Mouse (Mus musculus): ENCODE measurements at regions not wholly inside any gene's neighbourhood (a gene's known extent, or its start where the extent isn't known, plus 50 kb on each side); places are given as distances from the start of the nearest gene placed in this dataset.

- no peak for DNase-seq (ENCODE audit: low spot score)
- H3K9me3 ChIP-seq (replicated peaks), result no peaks in the 10 kb centered on the region
- H3K4me3 ChIP-seq, result no peak overlapping the region
- H3K36me3 ChIP-seq, result no peaks in the 10 kb centered on the region
- no peaks in the 10 kb centered on the region for H3K4me1 ChIP-seq
- no peaks in the 10 kb centered on the region for H3K27me3 ChIP-seq (ENCODE audit: low read depth, poor library complexity, severe bottlenecking)
- H3K27ac ChIP-seq (replicated peaks), result no peak overlapping the region
These were observed 62.9 kb downstream of the Arrdc3 start for GRCm38 (mm10) chr13:80946034-80946433.

GRCm38 (mm10) chr13:80947705-80948104 is 64.5 kb downstream of the Arrdc3 start:
- H3K27ac ChIP-seq (replicated peaks), result no peak overlapping the region
- H3K27me3 ChIP-seq (ENCODE audit: low read depth, poor library complexity, severe bottlenecking), result no peaks in the 10 kb centered on the region
- H3K4me3 ChIP-seq, result no peak overlapping the region
- DNase-seq (ENCODE audit: low spot score), result no peak
- WGBS, result 79% methylated on average over 6 of the region's 6 CpGs
- H3K36me3 ChIP-seq, result no peaks in the 10 kb centered on the region
- no peaks in the 10 kb centered on the region for H3K4me1 ChIP-seq
- no peaks in the 10 kb centered on the region for H3K9me3 ChIP-seq (replicated peaks)

GRCm38 (mm10) chr13:80949133-80949697 is 66.0 kb downstream of the Arrdc3 start:
- WGBS, result 76% methylated on average over 6 of the region's 6 CpGs
- H3K4me1 ChIP-seq, result no peaks in the 10 kb centered on the region
- H3K9me3 ChIP-seq (replicated peaks), result no peaks in the 10 kb centered on the region
- H3K4me3 ChIP-seq, result no peak overlapping the region
- DNase-seq (ENCODE audit: low spot score), result no peak
- H3K27me3 ChIP-seq (ENCODE audit: low read depth, poor library complexity, severe bottlenecking), result no peaks in the 10 kb centered on the region
- no peaks in the 10 kb centered on the region for H3K36me3 ChIP-seq
- H3K27ac ChIP-seq (replicated peaks), result no peak overlapping the region

DNA sequence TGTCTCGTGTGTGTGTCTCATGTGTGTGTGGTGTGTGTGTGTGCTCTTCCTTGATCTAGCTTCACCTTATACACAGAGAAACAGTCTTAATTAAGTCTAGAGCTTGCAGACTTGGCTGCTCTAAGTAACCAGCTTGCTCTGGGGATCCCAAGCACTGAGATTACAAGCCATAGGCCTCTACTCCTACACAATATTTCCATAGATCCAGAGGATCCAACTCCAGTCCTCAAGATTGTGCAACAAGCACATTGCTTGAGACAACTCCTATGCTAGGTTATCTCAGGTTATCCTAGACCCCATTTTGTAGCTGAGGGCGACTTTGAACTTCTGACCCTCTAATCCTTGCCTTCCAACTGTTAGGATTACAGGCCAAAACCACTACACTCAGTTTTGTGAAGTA is 67.1 kb downstream of the Arrdc3 start:
- Histone ChIP-seq H3K4me3 (no peak overlapping the region), H3K27me3 (ENCODE audit: low read depth, poor library complexity, severe bottlenecking) (no peaks in the 10 kb centered on the region), H3K36me3 (no peaks in the 10 kb centered on the region), H3K4me1 (no peaks in the 10 kb centered on the region), H3K27ac (replicated peaks) (no peak overlapping the region), H3K9me3 (replicated peaks) (no peaks in the 10 kb centered on the region)
- 76% methylated on average over 2 of the region's 2 CpGs for WGBS
- no peak for DNase-seq (ENCODE audit: low spot score)

DNA sequence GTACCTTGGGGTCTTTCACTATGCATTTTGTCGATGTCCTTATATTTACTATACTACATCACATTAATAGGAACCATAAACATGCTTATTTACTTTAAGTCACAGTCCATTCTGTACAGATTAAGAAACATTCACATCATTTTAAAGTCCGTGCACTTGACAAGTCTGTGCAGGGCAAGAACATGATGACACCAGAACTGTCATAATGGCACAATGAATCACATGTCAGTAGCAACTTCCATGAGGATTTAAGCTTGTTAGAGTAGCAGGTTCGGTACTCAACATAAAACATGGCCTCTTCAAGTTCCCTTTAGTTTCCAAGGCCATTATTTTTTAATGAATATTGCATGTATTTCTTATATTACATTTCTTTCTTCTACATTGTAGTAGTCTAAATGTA is 67.6 kb downstream of the Arrdc3 start:
- no peaks in the 10 kb centered on the region for H3K36me3 ChIP-seq
- DNase-seq (ENCODE audit: low spot score), result no peak
- H3K27me3 ChIP-seq (ENCODE audit: low read depth, poor library complexity, severe bottlenecking), result no peaks in the 10 kb centered on the region
- H3K4me3 ChIP-seq, result no peak overlapping the region
- WGBS, result 85% methylated on average over 3 of the region's 3 CpGs
- no peak overlapping the region for H3K27ac ChIP-seq (replicated peaks)
- no peaks in the 10 kb centered on the region for H3K9me3 ChIP-seq (replicated peaks)
- no peaks in the 10 kb centered on the region for H3K4me1 ChIP-seq

DNA sequence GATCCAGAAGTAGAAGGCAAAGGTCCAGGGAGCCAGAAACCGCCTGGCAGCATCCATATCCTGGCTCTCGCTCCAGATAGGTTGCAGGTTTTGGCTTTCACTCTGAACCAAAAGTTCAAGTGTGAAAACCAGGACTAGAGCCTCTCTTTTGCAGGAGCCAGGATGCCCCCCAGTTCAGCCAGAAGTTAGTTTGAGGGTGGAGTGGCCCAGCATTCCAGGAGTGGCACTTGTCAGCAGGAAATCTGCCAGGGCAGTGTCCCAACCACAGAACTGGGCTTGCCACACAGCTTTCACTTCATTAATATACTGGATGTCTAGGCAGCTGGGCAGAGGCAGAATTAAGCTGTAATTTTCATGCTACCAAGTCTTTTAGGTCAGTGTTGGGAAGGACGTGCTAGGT is 68.1 kb downstream of the Arrdc3 start:
- WGBS, result 83% methylated on average over 3 of the region's 3 CpGs
- H3K36me3 ChIP-seq, result no peaks in the 10 kb centered on the region
- no peaks in the 10 kb centered on the region for H3K27me3 ChIP-seq (ENCODE audit: low read depth, poor library complexity, severe bottlenecking)
- no peak overlapping the region for H3K27ac ChIP-seq (replicated peaks)
- no peak for DNase-seq (ENCODE audit: low spot score)
- H3K4me1 ChIP-seq, result no peaks in the 10 kb centered on the region
- no peaks in the 10 kb centered on the region for H3K9me3 ChIP-seq (replicated peaks)
- H3K4me3 ChIP-seq, result no peak overlapping the region

GRCm38 (mm10) chr13:80952851-80953250 is 69.7 kb downstream of the Arrdc3 start:
- no peaks in the 10 kb centered on the region for H3K36me3 ChIP-seq
- no peak overlapping the region for H3K4me3 ChIP-seq
- H3K27ac ChIP-seq (replicated peaks), result no peak overlapping the region
- H3K9me3 ChIP-seq (replicated peaks), result no peaks in the 10 kb centered on the region
- H3K4me1 ChIP-seq, result no peaks in the 10 kb centered on the region
- no peaks in the 10 kb centered on the region for H3K27me3 ChIP-seq (ENCODE audit: low read depth, poor library complexity, severe bottlenecking)
- WGBS, result 90% methylated on average over 4 of the region's 4 CpGs
- no peak for DNase-seq (ENCODE audit: low spot score)

GRCm38 (mm10) chr13:80954059-80954645 is 71.0 kb downstream of the Arrdc3 start:
- WGBS, result 74% methylated on average over 6 of the region's 6 CpGs
- no peaks in the 10 kb centered on the region for H3K4me1 ChIP-seq
- H3K36me3 ChIP-seq, result no peaks in the 10 kb centered on the region
- H3K4me3 ChIP-seq, result no peak overlapping the region
- no peaks in the 10 kb centered on the region for H3K27me3 ChIP-seq (ENCODE audit: low read depth, poor library complexity, severe bottlenecking)
- no peaks in the 10 kb centered on the region for H3K9me3 ChIP-seq (replicated peaks)
- DNase-seq (ENCODE audit: low spot score), result no peak
- no peak overlapping the region for H3K27ac ChIP-seq (replicated peaks)

GRCm38 (mm10) chr13:80956966-80957365 is 73.8 kb downstream of the Arrdc3 start:
- Histone ChIP-seq H3K27me3 (ENCODE audit: low read depth, poor library complexity, severe bottlenecking) (no peaks in the 10 kb centered on the region), H3K9me3 (replicated peaks) (no peaks in the 10 kb centered on the region), H3K4me3 (no peak overlapping the region), H3K4me1 (peaks cover under 1% of the 10 kb centered on the region), H3K36me3 (no peaks in the 10 kb centered on the region), H3K27ac (replicated peaks) (no peak overlapping the region)
- 83% methylated on average over 1 of the region's 1 CpGs for WGBS
- no peak for DNase-seq (ENCODE audit: low spot score)

- WGBS, result 89% methylated on average over 6 of the region's 6 CpGs
- H3K27ac ChIP-seq (replicated peaks), result no peak overlapping the region
- DNase-seq (ENCODE audit: low spot score), result no peak
- no peak overlapping the region for H3K4me3 ChIP-seq
- H3K27me3 ChIP-seq (ENCODE audit: low read depth, poor library complexity, severe bottlenecking), result no peaks in the 10 kb centered on the region
- H3K9me3 ChIP-seq (replicated peaks), result no peaks in the 10 kb centered on the region
- no peaks in the 10 kb centered on the region for H3K36me3 ChIP-seq
- H3K4me1 ChIP-seq, result peaks cover 6% of the 10 kb centered on the region
These were observed 74.4 kb downstream of the Arrdc3 start for GRCm38 (mm10) chr13:80957419-80958139.

DNA sequence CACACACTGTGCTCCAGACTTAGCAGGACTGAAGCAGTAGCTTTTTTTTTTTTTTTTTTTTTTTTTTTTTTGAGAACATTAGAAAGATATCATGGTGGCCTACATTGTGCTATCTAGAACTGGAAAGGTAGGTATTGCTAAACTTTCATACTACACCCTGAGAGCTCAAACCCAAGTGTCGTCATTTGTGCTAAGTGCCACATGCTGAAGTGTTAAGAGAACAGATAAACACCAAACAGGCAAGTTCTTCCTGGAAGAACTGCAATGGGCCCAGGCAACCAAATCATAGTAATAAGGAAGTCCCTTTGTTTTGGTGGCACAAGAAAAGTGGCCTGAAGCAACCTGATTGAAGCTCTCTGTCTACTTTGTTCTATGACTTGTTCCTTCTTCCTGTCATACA is 76.6 kb downstream of the Arrdc3 start:
- WGBS, result 87% methylated on average over 1 of the region's 1 CpGs
- no peaks in the 10 kb centered on the region for H3K9me3 ChIP-seq (replicated peaks)
- no peak overlapping the region for H3K27ac ChIP-seq (replicated peaks)
- no peak overlapping the region for H3K4me3 ChIP-seq
- H3K27me3 ChIP-seq (ENCODE audit: low read depth, poor library complexity, severe bottlenecking), result peaks cover 15% of the 10 kb centered on the region
- peaks cover 12% of the 10 kb centered on the region for H3K4me1 ChIP-seq
- no peak for DNase-seq (ENCODE audit: low spot score)
- no peaks in the 10 kb centered on the region for H3K36me3 ChIP-seq

- no peak overlapping the region for H3K27ac ChIP-seq (replicated peaks)
- H3K36me3 ChIP-seq, result no peaks in the 10 kb centered on the region
- 49% methylated on average over 7 of the region's 7 CpGs for WGBS
- H3K4me3 ChIP-seq, result peak overlapping the region; percentile 58
- peaks cover 16% of the 10 kb centered on the region for H3K27me3 ChIP-seq (ENCODE audit: low read depth, poor library complexity, severe bottlenecking)
- peak; percentile 19 for DNase-seq (ENCODE audit: low spot score)
- no peaks in the 10 kb centered on the region for H3K9me3 ChIP-seq (replicated peaks)
- H3K4me1 ChIP-seq, result peaks cover 12% of the 10 kb centered on the region
These were observed 78.9 kb downstream of the Arrdc3 start for GRCm38 (mm10) chr13:80961985-80962617.
